Mouse (Mus musculus): ENCODE results near the gene Banp. TPM values are rescaled to one million over a fixed set of nuclear protein-coding genes. Genes with fewer than 3 reads are reported as not detected.

The Banp gene
- total RNA-seq, 2 experiments from 2014 or later = 8.8 to 18.7 TPM

DNA sequence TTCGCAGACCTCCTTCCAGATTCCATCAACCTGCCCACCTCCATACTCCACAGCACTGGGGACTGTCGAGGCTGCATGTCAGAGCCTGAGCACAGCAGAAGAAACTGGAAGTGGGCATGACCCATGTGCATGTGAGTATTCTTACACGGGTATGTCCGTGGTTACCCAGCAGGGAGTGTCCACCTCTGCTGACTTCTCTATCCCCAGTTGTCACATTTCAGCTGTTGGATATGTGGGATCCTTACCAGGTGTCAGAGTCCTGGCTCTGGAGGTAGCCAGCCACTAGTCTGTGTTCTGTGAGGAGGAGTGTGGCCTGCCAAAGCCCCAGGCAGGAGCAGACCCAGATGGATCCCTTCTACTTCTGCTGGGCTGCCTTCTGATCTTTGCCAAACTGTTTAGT is 89.9 kb downstream of the Banp start:
- Histone ChIP-seq H3K27ac (peak overlapping the region; percentile 46), H3K4me3 (no peak overlapping the region)
- no peak for TF ChIP-seq CTCF (IDR thresholded peaks at IDR 0.05)
- peak; percentile 62 for DNase-seq
- intact Hi-C loops (cut with DNase I) = loop anchor here (5.0 kb wide), 2 partner anchors 47 to 78 kb away; no protein-coding TSS in a partner anchor

DNA sequence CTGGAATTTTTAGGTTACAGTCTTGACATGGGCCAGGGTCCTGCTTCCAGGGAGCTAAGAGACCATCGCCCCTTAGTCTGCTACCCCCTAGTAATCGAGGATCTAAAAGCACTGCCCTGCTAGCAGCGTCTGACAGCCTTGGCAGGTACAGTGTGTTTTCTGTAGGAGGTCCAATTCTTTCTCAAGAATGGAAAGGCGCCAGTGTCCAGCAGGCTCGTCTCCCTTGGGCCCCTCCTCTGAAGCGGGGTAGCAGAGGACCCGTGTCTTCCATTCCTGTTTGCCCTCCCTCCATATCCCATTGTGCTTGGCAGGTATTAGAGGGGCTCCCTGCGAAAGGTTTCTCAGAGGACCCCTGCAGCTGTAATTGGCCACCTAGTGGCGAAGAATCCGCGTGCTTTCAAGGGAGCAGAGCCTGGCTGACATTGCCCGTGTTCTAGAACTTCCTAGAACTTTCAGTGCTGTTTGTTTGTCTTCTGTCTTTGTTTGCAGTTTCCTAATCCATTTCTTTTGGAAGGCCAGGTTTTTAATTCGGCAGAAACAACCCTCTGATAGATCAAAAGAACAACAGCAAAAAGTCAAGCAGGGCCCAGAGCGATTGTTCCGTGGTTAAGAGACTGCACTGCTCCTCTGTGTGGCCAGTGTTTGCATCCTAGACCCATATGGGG is 97.8 kb downstream of the Banp start:
- peak; percentile 48 for TF ChIP-seq CTCF (IDR thresholded peaks at IDR 0.05)
- Histone ChIP-seq H3K27ac (peak overlapping the region; percentile 55), H3K4me3 (no peak overlapping the region)
- DNase-seq = peak; percentile 53
- intact Hi-C loops (cut with DNase I) = loop anchor here (5.0 kb wide), 1 partner anchor 90 kb away; no protein-coding TSS in a partner anchor

- intact Hi-C loops (cut with DNase I) = loop anchor here (5.0 kb wide), 1 partner anchor 88 kb away; no protein-coding TSS in a partner anchor
- no peak for TF ChIP-seq CTCF (IDR thresholded peaks at IDR 0.05)
- Histone ChIP-seq H3K27ac (peak overlapping the region; percentile 10; the same call in 1 of the 2 replicates), H3K4me3 (no peak overlapping the region)
- DNase-seq = no peak
These were observed 99.7 kb downstream of the Banp start for GRCm38 (mm10) chr8:122049266-122049665.

DNA sequence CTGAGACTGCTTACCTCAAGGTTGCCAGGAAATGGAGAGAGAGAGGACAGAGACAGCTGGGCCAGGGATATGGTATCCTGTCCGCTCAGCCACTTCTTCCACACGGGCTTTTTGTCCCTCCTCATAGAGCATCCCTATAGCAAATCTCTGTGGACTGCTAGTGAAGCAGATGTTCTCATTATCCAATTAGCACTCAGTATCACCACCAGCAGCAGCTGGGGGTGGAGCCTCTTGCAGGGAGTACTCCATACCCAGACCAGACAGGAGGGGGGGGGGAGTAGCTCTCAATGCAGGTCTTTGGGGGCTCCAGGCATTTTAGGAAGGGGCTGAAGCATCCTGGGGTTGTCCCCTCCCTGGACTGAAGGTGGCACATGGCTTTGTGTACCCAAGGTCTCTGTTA is 100.4 kb downstream of the Banp start:
- no peak for TF ChIP-seq CTCF (IDR thresholded peaks at IDR 0.05)

GRCm38 (mm10) chr8:122050620-122051019 is 101.1 kb downstream of the Banp start:
- no peak for TF ChIP-seq CTCF (IDR thresholded peaks at IDR 0.05)
- intact Hi-C loops (cut with DNase I) = no loop called here
- DNase-seq = peak; percentile 43
- Histone ChIP-seq H3K27ac (no peak overlapping the region), H3K4me3 (no peak overlapping the region)

More for the DNA sequence above, 100.4 kb downstream of the Banp start:
- H3K4me3 ChIP-seq = no peak overlapping the region
- intact Hi-C loops (cut with DNase I) = loop anchor here (5.0 kb wide), 1 partner anchor 87 kb away; no protein-coding TSS in a partner anchor
- no peak overlapping the region for H3K27ac ChIP-seq
- no peak for DNase-seq

DNA sequence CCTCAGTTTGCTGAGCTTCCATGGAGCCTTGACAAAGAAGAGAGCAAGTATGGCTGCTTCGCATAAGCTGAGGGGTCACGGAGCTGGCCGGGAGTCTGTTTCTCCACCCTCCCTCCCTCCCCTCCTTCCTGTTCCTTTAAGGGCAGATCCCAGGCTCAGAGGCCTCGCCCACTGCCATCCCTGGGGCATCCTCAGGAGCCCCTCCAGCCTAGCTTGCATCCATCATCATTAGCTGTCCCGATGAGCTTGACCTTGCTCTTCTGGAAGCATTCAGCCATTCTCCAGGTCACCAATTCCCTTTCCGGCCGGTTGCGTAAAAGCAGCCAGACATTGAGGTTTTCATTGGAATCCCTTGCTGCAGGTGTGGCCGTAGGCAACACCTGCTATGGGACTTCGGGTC is 105.8 kb downstream of the Banp start:
- TF ChIP-seq CTCF (IDR thresholded peaks at IDR 0.05) = no peak
- intact Hi-C loops (cut with DNase I) = no loop called here
- peak overlapping the region; percentile 61 for H3K27ac ChIP-seq
- H3K4me3 ChIP-seq = no peak overlapping the region
- DNase-seq = no peak

GRCm38 (mm10) chr8:122056113-122056512 is 106.6 kb downstream of the Banp start:
- intact Hi-C loops (cut with DNase I) = no loop called here
- no peak for TF ChIP-seq CTCF (IDR thresholded peaks at IDR 0.05)
- Histone ChIP-seq H3K4me3 (no peak overlapping the region), H3K27ac (peak overlapping the region; percentile 61; the same call in 1 of the 2 replicates)
- no peak for DNase-seq

DNA sequence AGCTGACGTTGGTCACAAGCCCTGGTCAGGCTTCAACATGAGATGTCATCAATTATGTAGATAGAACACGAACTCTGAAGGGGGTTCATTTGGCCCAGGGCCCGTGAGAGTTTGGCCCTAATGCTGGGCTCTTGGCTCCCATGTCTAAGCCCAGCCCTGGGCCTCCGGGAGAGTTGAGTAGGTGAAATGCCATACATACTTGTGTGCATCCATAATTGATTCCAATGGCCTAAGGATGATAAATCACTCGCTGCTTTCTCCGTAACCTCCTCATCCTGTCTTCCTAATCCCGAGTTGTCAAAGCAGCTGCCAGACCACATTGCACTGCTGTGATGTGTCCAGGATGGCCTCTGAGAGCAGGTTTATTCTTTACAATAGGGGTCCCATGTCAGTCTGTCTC is 107.3 kb downstream of the Banp start:
- Histone ChIP-seq H3K4me3 (no peak overlapping the region), H3K27ac (no peak overlapping the region)
- no peak for TF ChIP-seq CTCF (IDR thresholded peaks at IDR 0.05)
- intact Hi-C loops (cut with DNase I) = no loop called here
- no peak for DNase-seq

GRCm38 (mm10) chr8:122058510-122058909 is 109.0 kb downstream of the Banp start:
- no peak for TF ChIP-seq CTCF (IDR thresholded peaks at IDR 0.05)
- intact Hi-C loops (cut with DNase I) = no loop called here
- H3K4me3 ChIP-seq = no peak overlapping the region
- DNase-seq = no peak
- H3K27ac ChIP-seq = no peak overlapping the region

GRCm38 (mm10) chr8:122058951-122059350 is 109.4 kb downstream of the Banp start:
- intact Hi-C loops (cut with DNase I) = no loop called here
- H3K4me3 ChIP-seq = no peak overlapping the region
- DNase-seq = no peak
- TF ChIP-seq CTCF (IDR thresholded peaks at IDR 0.05) = no peak
- H3K27ac ChIP-seq = no peak overlapping the region

DNA sequence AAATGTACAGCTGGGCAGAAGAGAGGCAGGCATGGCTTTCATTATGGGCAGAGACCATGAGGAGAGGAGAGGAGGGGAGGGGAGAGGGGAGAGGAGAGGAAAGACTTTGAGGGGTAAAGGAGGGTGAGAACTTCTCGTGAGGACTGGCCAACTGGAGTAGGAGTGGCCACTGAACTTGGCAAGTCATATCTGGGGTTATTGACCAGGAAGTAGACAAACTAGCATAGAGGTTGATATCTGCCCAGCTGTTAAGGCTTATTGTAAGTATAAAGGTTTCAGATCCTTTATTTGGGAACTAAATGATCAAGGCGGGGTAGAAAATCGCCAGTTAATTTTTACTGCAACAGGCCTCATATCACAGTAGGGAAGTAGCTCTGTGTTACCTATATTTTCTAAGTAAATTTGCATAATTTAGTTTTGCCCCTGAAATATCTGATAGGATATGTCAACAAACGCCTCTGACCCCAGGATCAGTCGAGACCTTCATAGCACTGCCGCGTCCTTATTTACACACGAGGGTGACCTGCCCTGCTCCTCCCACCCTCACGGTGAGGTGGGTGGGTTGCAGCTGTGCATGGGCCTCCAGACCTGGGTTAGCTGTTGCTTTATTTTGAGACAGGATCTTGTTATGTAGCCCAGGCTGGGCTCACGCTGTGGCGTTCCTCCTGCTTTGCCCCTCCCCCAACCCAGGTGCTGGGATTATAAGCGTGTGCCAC is 113.1 kb downstream of the Banp start:
- no peak overlapping the region for H3K27ac ChIP-seq
- intact Hi-C loops (cut with DNase I) = no loop called here
- TF ChIP-seq CTCF (IDR thresholded peaks at IDR 0.05) = no peak

DNA sequence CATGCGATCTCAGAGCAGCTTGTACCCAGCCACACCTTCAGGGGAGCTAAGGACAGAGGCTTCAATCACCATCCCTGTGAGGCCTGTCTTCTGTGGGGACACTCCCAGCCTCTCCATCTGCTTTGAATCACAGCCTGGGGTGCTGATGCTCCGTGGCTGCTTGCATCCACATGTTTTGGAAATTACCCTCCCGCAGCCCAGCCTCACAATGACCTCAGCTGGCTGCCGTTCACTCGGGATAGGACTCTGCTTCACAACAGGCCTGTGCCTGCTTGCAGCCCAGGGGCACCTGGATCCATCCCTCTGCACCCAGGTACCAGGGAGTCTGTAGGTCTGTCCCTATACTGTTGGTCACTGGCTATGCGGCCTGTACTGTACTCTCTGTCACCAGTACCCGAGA is 114.8 kb downstream of the Banp start:
- intact Hi-C loops (cut with DNase I) = no loop called here
- DNase-seq = peak; percentile 68
- Histone ChIP-seq H3K4me3 (no peak overlapping the region), H3K27ac (peak overlapping the region; percentile 64)
- no peak for TF ChIP-seq CTCF (IDR thresholded peaks at IDR 0.05)

More for the DNA sequence above, 113.1 kb downstream of the Banp start:
- DNase-seq = no peak
- H3K4me3 ChIP-seq = no peak overlapping the region

- Histone ChIP-seq H3K27ac (peak overlapping the region; percentile 52), H3K4me3 (no peak overlapping the region)
- no peak for TF ChIP-seq CTCF (IDR thresholded peaks at IDR 0.05)
- intact Hi-C loops (cut with DNase I) = no loop called here
- peak; percentile 62 for DNase-seq
These were observed 118.4 kb downstream of the Banp start for GRCm38 (mm10) chr8:122067783-122068505.

All from gastrocnemius, adult 2 months (tissue).